In genomic region chr3:57673586-57673985, GRCm38 (mm10) we compare ENCODE assay signal across 19 mouse cellular contexts. TPM values are rescaled to one million over a fixed set of nuclear protein-coding genes. Genes with fewer than 3 reads are reported as not detected.
DNase-seq lines count a peak whose midpoint lies in the region; ATAC-seq and TF ChIP-seq lines count a peak whose summit lies in the region.
"Had no signal": no experiment of that assay in that cellular context is flagged by ENCODE, and none has a peak within 500 bp of the region (broad histone marks: within the 10 kb centered on the region; RNA-seq: fewer than 3 reads in every experiment).

No protein-coding gene starts in this region.

- H3K4me3 ChIP-seq in lung, adult 2 months (replicated peaks; ENCODE audit: extremely low read depth, low read depth, low read length) = no peak overlapping the region
- H3K4me3 ChIP-seq in cerebellum, adult 2 months (replicated peaks; ENCODE audit: insufficient read depth, low read depth, low read length) = no peak overlapping the region
- H3K4me3 ChIP-seq: embryonic facial prominence, embryonic 15.5 days; hindbrain, embryonic 15.5 days; liver, embryonic 15.5 days; myocyte had no signal

- intact Hi-C loops in heart, postnatal 25 days (cut with DNase I) = no loop called here

- 49% methylated on average over 4 of the region's 4 CpGs for WGBS in lung, adult 2 months
- WGBS in cerebellum, adult 2 months = 83% methylated on average over 4 of the region's 4 CpGs

- TF ChIP-seq CTCF in lung, adult 2 months (IDR thresholded peaks at IDR 0.05; ENCODE audit: insufficient read depth, low read length) = no peak
- TF ChIP-seq CTCF in cerebellum, adult 2 months (IDR thresholded peaks at IDR 0.05; ENCODE audit: borderline replicate concordance, insufficient read depth, low read depth, low read length) = no peak

- ATAC-seq in monocyte, adult 5-6 weeks (replicated peaks; ENCODE audit: insufficient number of reproducible peaks, low FRiP score, low TSS enrichment, poor library complexity, severe bottlenecking) = peak; percentile 96
- ATAC-seq: forebrain, embryonic 16.5 days had no signal

- H3K4me1 ChIP-seq in lung, adult 2 months (ENCODE audit: control insufficient read depth, insufficient read depth, low read length) = 0 out of 2 replicates have a peak, but pooled peaks cover 2% of the 10 kb centered on the region
- no peaks in the 10 kb centered on the region for H3K4me1 ChIP-seq in cerebellum, adult 2 months (ENCODE audit: control insufficient read depth, insufficient read depth, low read length)
- H3K4me1 ChIP-seq: embryonic facial prominence, embryonic 15.5 days; hindbrain, embryonic 15.5 days; liver, embryonic 15.5 days had no signal

- DNase-seq in heart, adult 18-20 months = peak; percentile 17 to 56
- DNase-seq in heart, postnatal 25 days (ENCODE audit: low spot score) = no peak
- DNase-seq in B cell, adult 2 months = peak; percentile 70 to 75
- DNase-seq in lung, adult 2 months = peak; percentile 41
- no peak for DNase-seq in adipocyte (ENCODE audit: low spot score)
- no peak for DNase-seq in thymus, postnatal 14 days
- DNase-seq in cerebellum, adult 2 months = no peak
- DNase-seq: cerebellum, adult 11-12 months; gastrocnemius, postnatal 25 days; kidney, postnatal 10 days; retina, postnatal 1 day had no signal

- H3K27ac ChIP-seq in cerebellum, adult 2 months (ENCODE audit: insufficient read depth, low read length) = no peak overlapping the region
- H3K27ac ChIP-seq: embryonic facial prominence, embryonic 15.5 days; hindbrain, embryonic 15.5 days; liver, embryonic 15.5 days; stomach, postnatal 0 days had no signal

- TF ChIP-seq POLR2A in lung, adult 2 months (IDR thresholded peaks at IDR 0.05; ENCODE audit: borderline replicate concordance, extremely low read depth, low read depth, low read length) = no peak
- TF ChIP-seq POLR2A in cerebellum, adult 2 months (IDR thresholded peaks at IDR 0.05; ENCODE audit: borderline replicate concordance, insufficient read depth, low read length) = no peak

- H3K27me3 ChIP-seq in cerebellum, adult 2 months (ENCODE audit: control insufficient read depth, insufficient read depth, low read length) = no peaks in the 10 kb centered on the region
- H3K27me3 ChIP-seq: embryonic facial prominence, embryonic 15.5 days; hindbrain, embryonic 15.5 days; liver, embryonic 15.5 days had no signal

RNA-seq across cellular contexts. Expression of gene Ankub1, which starts 19.0 kb away (rescaled TPM):
- not detected for total RNA-seq in heart, adult 18-20 months (2021)
- not detected for total RNA-seq in heart, postnatal 25 days (2021)
- polyA plus RNA-seq in lung, adult 2 months (2012; rRNA removed) = 0.26 and 0.51 TPM in 2 replicates
- 0.58 TPM in 1 of 3 replicates, not detected in the others for total RNA-seq in monocyte, adult 5-6 weeks (2017)
- 3.2 and 3.9 TPM in 2 replicates for polyA plus RNA-seq in cerebellum, adult 2 months (2012; rRNA removed)
- total RNA-seq: gastrocnemius, postnatal 25 days; left cerebral cortex, postnatal 10 days had no signal
- polyA plus RNA-seq: liver, embryonic 15.5 days; myocyte; stomach, postnatal 0 days had no signal

RNA-seq across cellular contexts. Expression of gene Commd2, which starts 22.1 kb away (rescaled TPM):
- total RNA-seq in heart, adult 18-20 months (2021) = 10 to 100 TPM; 14.3 to 16.9 TPM
- 10 to 100 TPM; 13.8 to 14.2 TPM for total RNA-seq in heart, postnatal 25 days (2021)
- polyA plus RNA-seq in lung, adult 2 months (2012; rRNA removed) = 19.5 and 23.1 TPM in 2 replicates
- 12.8 to 28.5 TPM (median 25.4 TPM) in 3 replicates for total RNA-seq in monocyte, adult 5-6 weeks (2017)
- 25.9 and 28.9 TPM in 2 replicates for polyA plus RNA-seq in cerebellum, adult 2 months (2012; rRNA removed)

Comparison
In these comparisons a context has a peak if more than half of its experiments do, and no peak if none do; other contexts are left out.
1. DNase-seq: peak in heart, adult 18-20 months (2 of 2), B cell, adult 2 months (2 of 2) and lung, adult 2 months (single experiment); none in heart, postnatal 25 days (single experiment), adipocyte (single experiment), thymus, postnatal 14 days (single experiment) and cerebellum, adult 2 months (0 of 2).